Mouse (Mus musculus) hindbrain, embryonic 12.5 days (tissue): ENCODE results near the gene Zfp68. TPM values are rescaled to one million over a fixed set of nuclear protein-coding genes. Genes with fewer than 3 reads are reported as not detected.
A peak's percentile ranks its signal among the peaks of the same experiment; 100 is the strongest.
"Not testable (repeated sequence)": the region's sequence is repeated elsewhere in the genome, so short reads cannot be mapped to it uniquely, and the experiment has no call there.

ENCODE experiments used
- ATAC-seq: fragments of 200-750 bp; cut with Nextera tagmentation; 2 replicates; pipeline ENCODE4 v1.8.0; 2017; ENCODE audit warnings: moderate TSS enrichment; ENCODE audit not compliant: low FRiP score
- H3K27ac ChIP-seq: fragments of 300-500 bp; sonication (generic); 2 replicates; pipeline ENCODE4 v1.5.1; 2016; ENCODE audit warnings: mild to moderate bottlenecking
- H3K27me3 ChIP-seq: fragments of 300-500 bp; sonication (generic); 2 replicates; pipeline ENCODE4 v1.6.1; 2016; ENCODE audit warnings: mild to moderate bottlenecking
- H3K36me3 ChIP-seq: fragments of 300-500 bp; sonication (generic); 2 replicates; pipeline ENCODE4 v1.6.1; 2016; ENCODE audit warnings: mild to moderate bottlenecking
- H3K4me1 ChIP-seq: fragments of 300-500 bp; sonication (generic); 2 replicates; pipeline ENCODE4 v1.6.1; 2016
- H3K4me2 ChIP-seq: fragments of 300-500 bp; sonication (generic); replicated peaks from 2 replicates; pipeline ENCODE4 v1.6.1; 2016; ENCODE audit warnings: mild to moderate bottlenecking
- H3K4me3 ChIP-seq: fragments of 300-500 bp; sonication (generic); 2 replicates; pipeline ENCODE4 v1.5.1; 2016; ENCODE audit warnings: mild to moderate bottlenecking
- H3K9ac ChIP-seq: fragments of 300-500 bp; sonication (generic); 2 replicates; pipeline ENCODE4 v1.6.1; 2016; ENCODE audit warnings: mild to moderate bottlenecking, moderate library complexity
- H3K9me3 ChIP-seq: fragments of 300-500 bp; sonication (generic); replicated peaks from 2 replicates; pipeline ENCODE4 v1.6.1; 2016; ENCODE audit warnings: mild to moderate bottlenecking
- WGBS: fragments of 180-500 bp; shearing (Covaris S2); methylation state at CpG from one replicate; pipeline ENCODE4 v1.1.7; 2016; 5-methylcytosine and 5-hydroxymethylcytosine counted together
- microRNA-seq: library from miRNA; unstranded; fragments of <30 nt; microRNA quantifications from one replicate; pipeline ENCODE4, GENCODE M21; 2017
- polyA plus RNA-seq: library from polyadenylated mRNA; unstranded; fragments of >200 nt; fragmentation: Nextera tagmentation; extraction: Ambion mirVana; gene quantifications from 2 replicates; pipeline ENCODE4 v1.2.1, GENCODE M21; 2016

The Zfp68 gene
- polyA plus RNA-seq, 1 experiment from 2014 or later: 84.2 TPM

DNA sequence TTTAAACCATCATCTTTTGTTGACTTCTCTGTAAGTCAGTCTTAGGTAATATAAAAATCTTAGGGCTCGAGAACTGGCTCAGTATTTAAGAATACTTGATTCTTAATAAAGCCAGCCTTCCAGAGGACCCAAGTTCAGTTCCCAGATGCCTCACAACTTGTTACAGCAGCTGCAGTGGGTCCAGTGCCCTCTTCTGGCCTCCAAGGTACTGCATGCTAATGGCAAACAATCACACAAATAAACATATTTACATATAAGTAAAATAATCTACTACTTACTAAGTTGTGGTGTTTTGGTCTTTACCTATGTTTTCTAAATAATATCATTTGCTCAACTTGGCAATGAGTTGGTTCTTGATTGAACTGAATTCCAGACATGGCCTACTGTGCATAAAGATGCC is 1.2 kb downstream of the Zfp68 start:
- peak overlapping the region; percentile 48 for H3K4me2 ChIP-seq
- peaks cover 47% of the 10 kb centered on the region for H3K36me3 ChIP-seq
- H3K4me1 ChIP-seq: 0 out of 2 replicates have a peak, but pooled peaks cover 5% of the 10 kb centered on the region
- H3K27me3 ChIP-seq: no peaks in the 10 kb centered on the region
- H3K4me3 ChIP-seq: peak overlapping the region; percentile 85
- H3K9ac ChIP-seq: no peak overlapping the region
- ATAC-seq: no peak
- 100% methylated on average over 1 of the region's 1 CpGs for WGBS
- H3K27ac ChIP-seq: no peak overlapping the region
- H3K9me3 ChIP-seq: peaks cover 35% of the 10 kb centered on the region

DNA sequence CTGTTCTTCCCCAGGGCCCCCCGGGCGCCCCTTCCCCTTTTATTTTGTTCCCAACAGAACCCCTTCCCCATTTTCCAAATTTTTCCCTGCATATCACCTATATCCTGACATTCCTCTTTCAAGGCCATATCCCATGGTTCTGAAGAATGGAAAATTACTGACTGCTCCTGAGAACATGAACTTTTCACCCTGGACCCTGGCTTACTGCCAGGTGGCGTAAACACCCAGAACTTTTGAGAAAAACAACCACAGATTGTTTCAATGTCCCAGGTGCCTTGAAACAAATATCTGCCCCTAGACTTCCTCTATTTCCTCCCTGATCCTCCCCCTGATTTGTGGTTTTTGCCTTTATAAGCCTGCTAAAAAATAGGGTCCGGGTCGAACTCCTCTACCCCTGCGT is 32.2 kb downstream of the Zfp68 start:
- WGBS: 97% methylated on average over 6 of the region's 6 CpGs
- Histone ChIP-seq H3K4me3 (no peak overlapping the region), H3K9me3 (peaks cover 6% of the 10 kb centered on the region; the same call in 1 of the 2 replicates), H3K4me1 (no peaks in the 10 kb centered on the region), H3K27me3 (no peaks in the 10 kb centered on the region), H3K27ac (no peak overlapping the region), H3K9ac (no peak overlapping the region), H3K36me3 (no peaks in the 10 kb centered on the region), H3K4me2 (no peak overlapping the region)
- ATAC-seq: no peak

DNA sequence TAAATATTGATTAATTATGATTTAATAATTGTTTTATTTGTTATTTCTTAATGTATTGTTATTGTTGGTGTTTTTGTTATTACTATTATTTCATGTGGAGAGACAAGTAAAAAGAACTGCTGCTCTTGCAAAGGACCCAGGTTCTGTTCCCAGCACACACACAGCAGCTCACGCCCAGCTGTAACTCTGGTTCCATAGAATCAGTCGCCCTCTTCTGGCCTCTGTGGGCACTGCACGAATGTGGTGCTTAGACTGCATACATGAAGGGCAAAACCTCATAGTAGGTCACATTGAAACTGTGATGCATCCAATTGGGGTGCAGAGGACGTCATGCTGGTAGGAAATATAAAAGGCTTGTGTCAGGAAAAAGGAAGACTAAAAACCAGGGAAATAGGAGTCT is 47.9 kb downstream of the Zfp68 start:
- WGBS: 63% methylated on average over 4 of the region's 4 CpGs
- no peaks in the 10 kb centered on the region for H3K36me3 ChIP-seq
- H3K27me3 ChIP-seq: no peaks in the 10 kb centered on the region
- no peak overlapping the region for H3K9ac ChIP-seq
- no peaks in the 10 kb centered on the region for H3K4me1 ChIP-seq
- H3K27ac ChIP-seq: no peak overlapping the region
- H3K4me3 ChIP-seq: no peak overlapping the region
- H3K9me3 ChIP-seq: no peaks in the 10 kb centered on the region
- no peak overlapping the region for H3K4me2 ChIP-seq
- ATAC-seq: no peak

DNA sequence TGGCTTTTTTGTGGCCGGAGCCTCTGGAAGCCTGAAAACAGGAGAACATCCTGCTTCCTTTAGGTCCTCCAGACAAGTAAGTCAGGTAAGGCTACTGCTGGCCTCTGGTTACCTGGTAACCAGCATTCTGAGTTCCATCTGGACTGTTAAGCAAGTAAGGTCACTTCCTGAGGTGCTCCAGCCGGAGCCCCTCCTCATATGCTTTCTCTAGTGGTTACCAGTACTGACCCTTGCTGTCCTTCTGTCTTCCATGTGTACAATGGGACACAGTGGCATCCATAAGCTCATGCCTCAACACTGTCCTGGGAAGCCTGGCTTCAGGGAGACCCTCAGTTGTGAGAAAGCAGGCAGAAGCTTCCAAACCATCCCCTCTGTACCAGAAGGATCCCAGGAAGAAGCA is 54.9 kb downstream of the Zfp68 start, which contains the start of gene 1700123K08Rik:
Gene 1700123K08Rik, minus strand, starts transcription at position 101 of the 400 bp plus-strand sequence.
- H3K36me3 ChIP-seq, H3K9me3 ChIP-seq, H3K27me3 ChIP-seq, H3K27ac ChIP-seq, H3K4me1 ChIP-seq, H3K4me2 ChIP-seq, H3K4me3 ChIP-seq, H3K9ac ChIP-seq, ATAC-seq: not testable (repeated sequence)
- 82% methylated on average over 2 of the region's 2 CpGs for WGBS

Small RNA genes lying within 50 kb of the gene (microRNA-seq; reads per million reads assigned to microRNA genes)
- gene Gm24082: not detected

Other genes with a start within 250 kb of the Zfp68 start
- gene Zfp157, start 178.3 kb downstream of the Zfp68 start, polyA plus RNA-seq: 61.9 and 63.3 TPM in 2 replicates
- not detected in 2 replicates for gene 1700123K08Rik, start 55.0 kb downstream of the Zfp68 start, polyA plus RNA-seq
- gene A430033K04Rik, start 3.1 kb upstream of the Zfp68 start, polyA plus RNA-seq: 18.2 and 18.8 TPM in 2 replicates
- gene Fam20c, start 134.8 kb upstream of the Zfp68 start, polyA plus RNA-seq: 44.1 and 45.8 TPM in 2 replicates
- 0.46 and 0.64 TPM in 2 replicates for gene Gm5294, start 200.3 kb upstream of the Zfp68 start, polyA plus RNA-seq